Mouse (Mus musculus) hindbrain, embryonic 14.5 days (tissue): Measurements from ENCODE around the gene Hs3st6. TPM values are rescaled to one million over a fixed set of nuclear protein-coding genes. Genes with fewer than 3 reads are reported as not detected.

Experiments used
- ATAC-seq: fragments of 200-750 bp; cut with Nextera tagmentation; 2 replicates; pipeline ENCODE4 v1.8.0; 2017; ENCODE audit warnings: moderate number of reproducible peaks, mild to moderate bottlenecking, moderate TSS enrichment, moderate library complexity; ENCODE audit not compliant: low FRiP score
- DNase-seq: peaks from one replicate; pipeline ENCODE4 v3.0.0-alpha.2; 2015; ENCODE audit warnings: low spot score
- H3K27ac ChIP-seq: fragments of 300-500 bp; sonication (generic); 2 replicates; pipeline ENCODE4 v1.5.1; 2014; ENCODE audit warnings: mild to moderate bottlenecking, moderate library complexity
- H3K27me3 ChIP-seq: fragments of 300-500 bp; sonication (generic); 2 replicates; pipeline ENCODE4 v1.6.1; 2014; ENCODE audit warnings: mild to moderate bottlenecking, low read length, mixed read lengths; ENCODE audit not compliant: control insufficient read depth, insufficient read depth
- H3K36me3 ChIP-seq: fragments of 300-500 bp; sonication (generic); replicated peaks from 2 replicates; pipeline ENCODE4 v1.6.1; 2014; ENCODE audit not compliant: control insufficient read depth, insufficient read depth
- H3K4me1 ChIP-seq: fragments of 300-500 bp; sonication (generic); replicated peaks from 2 replicates; pipeline ENCODE4 v1.6.1; 2014; ENCODE audit warnings: antibody characterized with exemption, low read length, mixed read lengths; ENCODE audit not compliant: control insufficient read depth, insufficient read depth
- H3K4me2 ChIP-seq: fragments of 300-500 bp; sonication (generic); replicated peaks from 2 replicates; pipeline ENCODE4 v1.6.1; 2014; ENCODE audit warnings: mild to moderate bottlenecking, moderate library complexity
- H3K4me3 ChIP-seq: fragments of 300-500 bp; sonication (generic); replicated peaks from 2 replicates; pipeline ENCODE4 v1.5.1; 2014; ENCODE audit warnings: mild to moderate bottlenecking, low read length
- H3K9ac ChIP-seq: fragments of 300-500 bp; sonication (generic); 2 replicates; pipeline ENCODE4 v1.6.1; 2014
- H3K9me3 ChIP-seq: fragments of 300-500 bp; sonication (generic); 2 replicates; pipeline ENCODE4 v1.6.1; 2016; ENCODE audit warnings: low read length; ENCODE audit not compliant: control insufficient read depth
- whole genome bisulfite sequencing: fragments of 180-500 bp; shearing (Covaris S2); extraction: QIAGEN DNeasy Blood & Tissue Kit; methylation state at CpG from one replicate; pipeline ENCODE4 v1.1.7; 2014; 5-methylcytosine and 5-hydroxymethylcytosine counted together
- polyA plus RNA-seq: library from polyadenylated mRNA; unstranded; fragments of >200 nt; fragmentation: Nextera tagmentation; extraction: Ambion mirVana; gene quantifications from 2 replicates; pipeline ENCODE4 v1.2.1, GENCODE M21; 2014

Gene Hs3st6
- polyA plus RNA-seq, 1 experiment from 2014 or later, result 0.36 TPM

DNA sequence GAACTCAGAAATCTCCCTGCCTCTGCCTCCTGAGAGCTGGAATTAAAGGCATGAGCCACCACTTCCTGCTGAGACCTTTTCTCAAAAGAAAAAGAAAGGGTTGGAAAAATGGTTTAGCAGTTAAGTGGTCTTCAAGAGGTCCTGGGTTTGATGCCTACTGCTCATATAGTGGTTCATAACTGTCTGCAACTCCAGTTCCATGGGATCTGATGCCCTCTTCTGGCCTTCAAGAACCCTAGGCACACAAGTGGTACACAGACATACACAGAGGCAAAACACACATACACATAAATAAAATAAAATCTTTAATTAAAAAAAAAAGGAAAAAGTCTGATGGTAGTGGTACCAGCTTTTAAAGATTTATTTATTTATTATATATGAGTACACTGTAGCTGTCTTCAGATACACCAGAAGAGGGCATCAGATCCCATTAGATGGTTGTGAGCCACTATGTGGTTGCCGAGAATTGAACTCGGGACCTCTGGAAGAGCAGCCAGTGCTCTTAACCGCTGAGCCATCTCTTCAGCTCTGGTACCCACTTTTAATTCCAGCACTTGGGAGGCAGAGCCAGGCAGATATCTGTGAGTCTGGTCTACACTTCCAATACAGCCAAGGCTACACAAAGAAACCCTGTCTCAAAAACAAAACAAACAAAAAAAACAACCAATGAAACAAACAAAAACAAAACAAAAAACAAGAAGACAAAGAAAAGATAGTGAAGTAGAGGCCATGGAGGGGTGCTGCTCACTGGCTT is 27.0 kb upstream of the Hs3st6 start:
- H3K4me1 ChIP-seq, result peaks cover 24% of the 10 kb centered on the region
- 78% methylated on average over 3 of the region's 3 CpGs for WGBS

DNA sequence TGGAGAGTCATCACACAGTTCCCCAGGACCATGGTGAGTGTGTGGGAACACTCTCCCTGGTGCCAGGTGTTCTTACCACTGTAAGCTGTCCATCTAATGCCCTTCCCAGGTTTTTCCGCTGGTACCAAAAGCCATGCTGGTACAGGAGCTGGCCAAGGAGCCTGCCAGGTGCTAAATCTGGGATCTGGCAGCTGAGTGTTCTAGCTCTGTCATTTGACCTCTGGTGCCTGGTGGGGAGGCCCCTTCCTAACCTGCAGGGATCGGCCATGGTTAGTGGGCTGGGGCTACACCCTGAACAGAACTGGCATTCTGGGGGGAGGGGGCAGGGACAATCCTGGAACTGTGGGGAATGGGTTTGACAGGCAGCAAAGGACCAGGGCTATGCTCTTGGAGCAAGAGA is 25.2 kb upstream of the Hs3st6 start, which contains the start of gene Rpl3l:
Gene Rpl3l (plus strand): TSS at position 203 of the 400 bp plus-strand sequence.
- H3K9ac ChIP-seq, result no peak within 1 kb of the TSS

More for the DNA sequence above, 27.0 kb upstream of the Hs3st6 start:
- ATAC-seq (no peak), DNase-seq (no peak)
- no peaks in the 10 kb centered on the region for H3K27me3 ChIP-seq
- H3K9ac ChIP-seq, result no peak overlapping the region
- no peak overlapping the region for H3K27ac ChIP-seq
- no peak overlapping the region for H3K4me3 ChIP-seq
- peaks cover 15% of the 10 kb centered on the region for H3K36me3 ChIP-seq
- H3K4me2 ChIP-seq, result no peak overlapping the region
- H3K9me3 ChIP-seq, result no peaks in the 10 kb centered on the region

DNA sequence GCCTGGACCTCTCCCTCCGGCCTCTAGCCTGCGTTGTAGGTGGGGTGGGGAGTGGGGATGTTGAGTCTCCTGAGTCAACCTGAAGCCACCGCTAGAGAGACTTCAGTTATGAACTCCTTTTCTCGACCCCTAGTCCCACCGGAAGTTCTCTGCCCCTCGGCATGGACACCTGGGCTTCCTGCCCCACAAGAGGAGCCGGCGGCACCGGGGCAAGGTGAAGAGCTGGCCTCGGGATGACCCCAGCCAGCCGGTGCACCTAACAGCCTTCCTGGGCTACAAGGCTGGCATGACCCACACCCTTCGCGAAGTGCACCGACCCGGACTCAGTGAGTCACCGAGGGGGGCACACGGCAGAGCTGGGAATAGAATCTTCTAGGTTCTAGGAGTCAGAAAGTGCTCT is 24.6 kb upstream of the Hs3st6 start:
- peaks cover 4% of the 10 kb centered on the region for H3K4me1 ChIP-seq
- no peak overlapping the region for H3K4me2 ChIP-seq
- DNase-seq, result no peak
- H3K36me3 ChIP-seq, result no peaks in the 10 kb centered on the region
- H3K27me3 ChIP-seq, result no peaks in the 10 kb centered on the region
- 74% methylated on average over 17 of the region's 17 CpGs for WGBS
- H3K9ac ChIP-seq, result no peak overlapping the region
- H3K4me3 ChIP-seq, result no peak overlapping the region
- H3K9me3 ChIP-seq, result no peaks in the 10 kb centered on the region
- no peak for ATAC-seq
- no peak overlapping the region for H3K27ac ChIP-seq

More for the DNA sequence above, 25.2 kb upstream of the Hs3st6 start, which contains the start of gene Rpl3l:
- Histone ChIP-seq H3K27me3 (no peaks in the 10 kb centered on the region), H3K27ac (no peak within 1 kb of the TSS), H3K9me3 (no peaks in the 10 kb centered on the region), H3K4me1 (peaks cover 9% of the 10 kb centered on the region), H3K4me3 (no peak within 1 kb of the TSS), H3K4me2 (no peak within 1 kb of the TSS), H3K36me3 (no peaks in the 10 kb centered on the region)
- no peak for DNase-seq
- no peak for ATAC-seq
- WGBS, result 82% methylated on average over 2 of the region's 2 CpGs

DNA sequence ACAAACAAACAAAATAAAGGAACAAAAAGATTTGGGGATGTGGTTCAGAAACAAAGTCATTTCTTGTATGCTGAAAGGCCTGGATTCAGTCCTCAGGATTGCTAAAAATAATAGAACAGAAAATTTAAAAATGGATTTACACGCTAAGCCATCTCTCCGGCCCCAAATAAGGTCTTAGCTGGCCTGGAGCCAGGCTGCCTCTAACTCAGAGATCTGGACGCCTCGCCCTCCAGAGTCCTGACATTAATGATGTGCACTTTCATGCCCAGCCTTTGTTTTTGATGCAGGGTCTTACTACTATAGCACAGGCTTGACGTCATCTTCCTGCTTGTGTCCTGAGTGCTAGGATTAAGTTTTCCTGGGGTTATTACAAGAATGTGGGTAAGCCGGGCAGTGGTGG is 23.7 kb upstream of the Hs3st6 start:
- Histone ChIP-seq H3K9ac (no peak overlapping the region), H3K27me3 (no peaks in the 10 kb centered on the region), H3K4me1 (no peaks in the 10 kb centered on the region), H3K9me3 (no peaks in the 10 kb centered on the region), H3K27ac (no peak overlapping the region), H3K4me3 (no peak overlapping the region), H3K36me3 (no peaks in the 10 kb centered on the region), H3K4me2 (no peak overlapping the region)
- WGBS, result 81% methylated on average over 6 of the region's 6 CpGs
- ATAC-seq (no peak), DNase-seq (no peak)

DNA sequence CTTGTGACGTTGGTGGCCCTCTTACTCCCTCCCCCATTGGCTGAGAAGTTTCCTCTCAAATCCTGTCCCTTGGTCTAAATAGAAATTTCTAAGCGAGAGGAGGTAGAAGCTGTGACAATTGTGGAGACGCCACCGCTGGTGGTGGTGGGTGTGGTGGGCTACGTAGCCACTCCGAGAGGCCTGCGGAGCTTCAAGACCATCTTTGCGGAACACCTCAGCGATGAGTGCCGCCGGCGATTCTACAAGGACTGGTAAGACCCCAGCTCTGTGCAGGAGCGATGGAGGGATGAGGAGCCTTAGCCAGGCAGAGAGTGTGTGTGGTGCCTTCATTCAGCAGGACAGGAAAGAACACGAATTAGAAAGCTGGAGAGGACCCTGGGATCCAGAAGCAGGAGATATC is 22.0 kb upstream of the Hs3st6 start:
- DNase-seq (no peak), ATAC-seq (no peak)
- H3K4me3 ChIP-seq, result no peak overlapping the region
- WGBS, result 79% methylated on average over 14 of the region's 14 CpGs
- no peaks in the 10 kb centered on the region for H3K36me3 ChIP-seq
- H3K9me3 ChIP-seq, result no peaks in the 10 kb centered on the region
- H3K4me2 ChIP-seq, result no peak overlapping the region
- no peaks in the 10 kb centered on the region for H3K27me3 ChIP-seq
- H3K4me1 ChIP-seq, result peaks cover 2% of the 10 kb centered on the region; the same call in 1 of the 2 replicates
- no peak overlapping the region for H3K27ac ChIP-seq
- H3K9ac ChIP-seq, result no peak overlapping the region

DNA sequence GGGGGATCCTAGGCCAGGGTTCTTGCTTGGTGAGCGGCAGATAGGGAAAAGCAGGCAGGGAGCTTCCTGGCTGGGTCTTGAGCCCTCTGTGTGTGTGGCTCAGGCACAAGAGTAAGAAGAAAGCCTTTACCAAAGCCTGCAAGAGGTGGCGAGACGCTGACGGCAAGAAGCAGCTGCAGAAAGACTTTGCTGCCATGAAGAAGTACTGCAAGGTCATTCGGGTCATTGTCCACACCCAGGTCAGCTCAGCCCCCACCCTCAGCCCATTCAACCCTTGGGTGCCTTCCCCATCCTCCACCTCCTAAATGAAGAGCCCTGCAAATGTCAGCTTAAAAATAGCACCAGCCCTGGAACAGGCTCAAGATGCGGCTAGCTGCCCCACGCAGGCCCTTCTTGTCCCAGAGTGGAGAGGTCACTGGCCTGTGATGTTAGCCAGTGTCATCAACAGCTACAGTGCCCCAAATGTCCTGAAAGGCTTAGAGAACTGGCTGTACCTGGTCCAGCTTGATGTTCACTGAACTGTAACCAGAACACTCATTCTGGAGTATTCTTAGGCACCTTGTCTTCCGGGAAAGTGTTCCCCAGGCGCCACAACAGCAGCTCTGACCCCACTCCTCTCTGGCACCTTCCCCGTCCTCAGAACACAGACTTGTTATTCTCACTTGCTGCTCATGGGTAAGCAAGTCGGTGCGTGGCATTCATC is 20.4 kb upstream of the Hs3st6 start:
- Histone ChIP-seq H3K27ac (no peak overlapping the region), H3K27me3 (no peaks in the 10 kb centered on the region), H3K9ac (no peak overlapping the region), H3K36me3 (no peaks in the 10 kb centered on the region), H3K4me3 (no peak overlapping the region), H3K4me2 (no peak overlapping the region), H3K9me3 (no peaks in the 10 kb centered on the region), H3K4me1 (peaks cover 13% of the 10 kb centered on the region; the same call in 1 of the 2 replicates)
- DNase-seq (no peak), ATAC-seq (no peak)
- WGBS, result 78% methylated on average over 12 of the region's 12 CpGs

DNA sequence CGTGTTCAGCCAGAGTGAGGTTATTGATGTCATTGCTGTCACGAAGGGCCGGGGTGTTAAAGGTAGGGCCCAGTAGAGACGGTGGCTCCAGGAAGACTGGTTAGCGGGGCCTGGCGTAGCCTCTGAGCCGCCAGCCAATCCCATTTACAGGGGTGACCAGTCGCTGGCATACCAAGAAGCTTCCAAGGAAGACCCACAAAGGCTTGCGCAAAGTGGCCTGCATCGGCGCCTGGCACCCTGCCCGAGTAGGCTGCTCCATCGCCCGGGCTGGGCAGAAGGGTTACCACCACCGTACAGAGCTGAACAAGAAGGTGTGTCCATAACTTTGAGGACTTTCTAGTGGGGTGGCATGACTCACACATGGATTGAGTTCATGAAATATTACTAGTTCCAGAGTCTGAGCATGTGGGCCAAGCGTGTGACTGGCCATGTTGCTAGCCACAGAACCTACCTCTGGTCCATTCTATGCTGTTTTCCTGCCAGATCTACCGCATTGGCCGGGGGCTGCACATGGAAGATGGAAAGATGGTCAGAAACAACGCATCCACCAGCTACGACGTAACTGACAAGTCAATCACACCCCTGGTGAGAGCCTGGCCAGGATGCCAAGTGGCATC is 19.2 kb upstream of the Hs3st6 start:
- DNase-seq (no peak), ATAC-seq (no peak)
- Histone ChIP-seq H3K4me1 (peaks cover 13% of the 10 kb centered on the region; the same call in 1 of the 2 replicates), H3K27ac (no peak overlapping the region), H3K4me3 (no peak overlapping the region), H3K36me3 (no peaks in the 10 kb centered on the region), H3K9me3 (no peaks in the 10 kb centered on the region), H3K27me3 (no peaks in the 10 kb centered on the region), H3K4me2 (no peak overlapping the region), H3K9ac (no peak overlapping the region)
- 89% methylated on average over 21 of the region's 21 CpGs for WGBS

DNA sequence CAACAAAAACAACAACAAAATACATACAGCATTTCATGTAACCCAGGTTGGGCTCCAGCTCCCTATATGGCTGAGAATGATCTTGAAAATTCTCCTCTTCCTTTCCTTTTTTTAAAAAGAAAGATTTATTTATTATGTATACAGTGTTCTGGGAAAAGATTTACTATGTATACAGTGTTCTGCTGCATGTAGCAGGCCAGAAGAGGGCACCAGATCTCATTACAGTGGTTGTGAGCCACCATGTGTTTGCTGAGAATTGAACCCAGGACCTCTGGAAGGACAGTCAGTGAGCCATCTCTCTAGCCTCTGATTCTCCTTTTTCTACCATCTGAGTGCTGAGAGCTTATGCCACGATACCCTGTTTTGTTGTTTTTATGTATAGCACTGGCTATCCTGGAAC is 18.3 kb upstream of the Hs3st6 start:
- DNase-seq (no peak), ATAC-seq (no peak)
- Histone ChIP-seq H3K4me1 (peaks cover 13% of the 10 kb centered on the region; the same call in 1 of the 2 replicates), H3K9me3 (no peaks in the 10 kb centered on the region), H3K27ac (no peak overlapping the region), H3K4me3 (no peak overlapping the region), H3K27me3 (no peaks in the 10 kb centered on the region), H3K36me3 (0 out of 2 replicates have a peak, but pooled peaks cover under 1% of the 10 kb centered on the region), H3K4me2 (no peak overlapping the region), H3K9ac (no peak overlapping the region)
- WGBS, result 85% methylated on average over 1 of the region's 1 CpGs

DNA sequence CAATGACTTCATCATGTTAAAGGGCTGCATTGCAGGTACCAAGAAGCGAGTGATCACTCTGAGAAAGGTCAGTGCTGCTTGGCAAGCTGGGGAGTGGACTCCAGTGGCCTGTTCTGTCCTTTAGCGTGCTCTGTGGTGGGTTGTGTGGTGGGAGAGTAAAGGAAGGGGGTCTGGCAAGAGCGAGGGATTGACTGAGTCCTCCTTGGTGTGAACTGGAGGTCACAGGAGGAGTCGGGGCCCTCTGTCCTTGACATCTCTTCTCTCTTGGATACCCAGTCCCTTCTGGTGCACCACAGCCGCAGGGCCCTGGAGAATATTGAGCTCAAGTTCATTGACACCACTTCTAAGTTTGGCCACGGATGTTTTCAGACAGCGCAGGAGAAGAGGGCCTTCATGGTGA is 17.3 kb upstream of the Hs3st6 start:
- ATAC-seq (no peak), DNase-seq (no peak)
- 0 out of 2 replicates have a peak, but pooled peaks cover 9% of the 10 kb centered on the region for H3K36me3 ChIP-seq
- no peak overlapping the region for H3K9ac ChIP-seq
- no peak overlapping the region for H3K27ac ChIP-seq
- H3K4me3 ChIP-seq, result no peak overlapping the region
- peaks cover 13% of the 10 kb centered on the region; the same call in 1 of the 2 replicates for H3K4me1 ChIP-seq
- H3K4me2 ChIP-seq, result peak overlapping the region; percentile 86
- WGBS, result 81% methylated on average over 7 of the region's 7 CpGs
- H3K27me3 ChIP-seq, result no peaks in the 10 kb centered on the region
- no peaks in the 10 kb centered on the region for H3K9me3 ChIP-seq
